27 mouse cellular contexts compared by ENCODE assay signal in genomic region chr1:190123404-190123803, GRCm38 (mm10). TPM values are rescaled to one million over a fixed set of nuclear protein-coding genes. Genes with fewer than 3 reads are reported as not detected.
DNase-seq lines count a peak whose midpoint lies in the region; ATAC-seq and TF ChIP-seq lines count a peak whose summit lies in the region.
"Had no signal": no experiment of that assay in that cellular context is flagged by ENCODE, and none has a peak within 500 bp of the region (broad histone marks: within the 10 kb centered on the region; RNA-seq: fewer than 3 reads in every experiment).

No protein-coding gene starts in this region.

- H3K9ac ChIP-seq in heart, embryonic 14.5 days (ENCODE audit: low read length): no peak overlapping the region
- no peak overlapping the region for H3K9ac ChIP-seq in heart, embryonic 11.5 days (ENCODE audit: low read depth, low read length)
- no peak overlapping the region for H3K9ac ChIP-seq in heart, postnatal 0 days (replicated peaks; ENCODE audit: low read depth, low read length)
- H3K9ac ChIP-seq: embryonic facial prominence, embryonic 13.5 days; forebrain, embryonic 12.5 days; forebrain, embryonic 15.5 days; hindbrain, embryonic 14.5 days had no signal

- WGBS in heart, embryonic 10.5 days: 67% methylated on average over 13 of the region's 13 CpGs
- WGBS in heart, embryonic 14.5 days: 40% methylated on average over 13 of the region's 13 CpGs
- 61% methylated on average over 13 of the region's 13 CpGs for WGBS in heart, embryonic 11.5 days (ENCODE audit: insufficient replicate concordance)
- 48% methylated on average over 13 of the region's 13 CpGs for WGBS in heart, postnatal 0 days

- TF ChIP-seq EP300 in heart, postnatal 0 days (IDR thresholded peaks at IDR 0.05; ENCODE audit: low read depth): no peak

- H3K4me1 ChIP-seq in heart, embryonic 10.5 days: peaks cover 44% of the 10 kb centered on the region
- peaks cover 28 to 43% of the 10 kb centered on the region in 2 experiments for H3K4me1 ChIP-seq in heart, embryonic 14.5 days (ENCODE audit: control insufficient read depth in 2 of 2, insufficient read depth in 2 of 2, low read length in 2 of 2)
- peaks cover 17% of the 10 kb centered on the region for H3K4me1 ChIP-seq in heart, embryonic 11.5 days (ENCODE audit: control insufficient read depth, insufficient read depth, low read length)
- H3K4me1 ChIP-seq in heart, postnatal 0 days (ENCODE audit: control insufficient read depth, insufficient read depth): peaks cover 36% of the 10 kb centered on the region
- H3K4me1 ChIP-seq: embryonic facial prominence, embryonic 13.5 days had no signal

- no peak overlapping the region for H3K4me3 ChIP-seq in heart, embryonic 10.5 days
- H3K4me3 ChIP-seq in heart, embryonic 14.5 days (ENCODE audit: control insufficient read depth in 1 of 2, insufficient read depth in 1 of 2, low read depth in 1 of 2, low read length in 2 of 2): no peak overlapping the region
- H3K4me3 ChIP-seq in heart, embryonic 11.5 days (ENCODE audit: low read depth, low read length): no peak overlapping the region
- H3K4me3 ChIP-seq in heart, postnatal 0 days (ENCODE audit: low read depth, low read length): no peak overlapping the region
- H3K4me3 ChIP-seq: embryonic facial prominence, embryonic 10.5 days; embryonic facial prominence, embryonic 13.5 days; erythroblast, embryonic 14.5 days; forebrain, embryonic 12.5 days; forebrain, embryonic 15.5 days had no signal

- peak overlapping the region; percentile 64 for H3K27ac ChIP-seq in heart, embryonic 10.5 days
- H3K27ac ChIP-seq in heart, embryonic 14.5 days (replicated peaks in 1 of 2; ENCODE audit: control insufficient read depth in 1 of 2, insufficient read depth in 1 of 2, low read depth in 2 of 2, low read length in 2 of 2): peak overlapping the region; percentile 82 to 84
- H3K27ac ChIP-seq in heart, embryonic 11.5 days (ENCODE audit: low read depth, low read length): no peak overlapping the region
- H3K27ac ChIP-seq in heart, postnatal 0 days (ENCODE audit: low read depth): peak overlapping the region; percentile 74
- H3K27ac ChIP-seq: embryonic facial prominence, embryonic 10.5 days; embryonic facial prominence, embryonic 13.5 days; forebrain, embryonic 12.5 days; forebrain, embryonic 15.5 days; hindbrain, embryonic 14.5 days; hindbrain, postnatal 0 days had no signal

- intact Hi-C loops in heart, postnatal 36 days (cut with DNase I): loop anchor here (10.0 kb wide), 1 partner anchor 571 kb away; no protein-coding TSS in a partner anchor

- H3K27me3 ChIP-seq in heart, embryonic 10.5 days (ENCODE audit: insufficient read depth, poor library complexity, severe bottlenecking): no peaks in the 10 kb centered on the region
- H3K27me3 ChIP-seq in heart, embryonic 14.5 days (ENCODE audit: control insufficient read depth, insufficient read depth, low read length): no peaks in the 10 kb centered on the region
- no peaks in the 10 kb centered on the region for H3K27me3 ChIP-seq in heart, embryonic 11.5 days (ENCODE audit: control insufficient read depth, insufficient read depth, low read length)
- H3K27me3 ChIP-seq in heart, postnatal 0 days (ENCODE audit: control insufficient read depth, insufficient read depth, low read length): no peaks in the 10 kb centered on the region
- H3K27me3 ChIP-seq: forebrain, embryonic 15.5 days had no signal

- no peak overlapping the region; the same call in 1 of the 2 replicates for H3K4me2 ChIP-seq in heart, embryonic 14.5 days (ENCODE audit: low read length)
- no peak overlapping the region for H3K4me2 ChIP-seq in heart, embryonic 11.5 days
- H3K4me2 ChIP-seq in heart, postnatal 0 days (ENCODE audit: low read depth, low read length): no peak overlapping the region
- H3K4me2 ChIP-seq: embryonic facial prominence, embryonic 13.5 days; forebrain, embryonic 12.5 days; forebrain, embryonic 15.5 days; hindbrain, embryonic 14.5 days had no signal

- ATAC-seq in heart, embryonic 14.5 days (ENCODE audit: insufficient number of reproducible peaks, insufficient read depth, low FRiP score, low read depth): 0 out of 2 replicates have a peak, but pooled peaks have one; percentile 36
- no peak for ATAC-seq in heart, embryonic 11.5 days (replicated peaks; ENCODE audit: insufficient number of reproducible peaks, low FRiP score, low TSS enrichment)
- peak; percentile 50 for ATAC-seq in heart, postnatal 0 days (ENCODE audit: insufficient read depth, low read depth)
- ATAC-seq: activated CD4-positive, CD25-positive, alpha-beta regulatory T cell, adult 4 months; forebrain, embryonic 15.5 days; hindbrain, postnatal 0 days; inflammation-experienced regulatory T-cells, adult 6 months; intestine, embryonic 16.5 days had no signal

- no peaks in the 10 kb centered on the region for H3K9me3 ChIP-seq in heart, embryonic 10.5 days
- no peaks in the 10 kb centered on the region for H3K9me3 ChIP-seq in heart, embryonic 14.5 days (ENCODE audit: control insufficient read depth, low read length)
- H3K9me3 ChIP-seq in heart, embryonic 11.5 days (replicated peaks; ENCODE audit: control insufficient read depth, low read length): no peaks in the 10 kb centered on the region
- H3K9me3 ChIP-seq in heart, postnatal 0 days (replicated peaks; ENCODE audit: control insufficient read depth, low read length): no peaks in the 10 kb centered on the region
- H3K9me3 ChIP-seq: embryonic facial prominence, embryonic 10.5 days; embryonic facial prominence, embryonic 13.5 days; forebrain, embryonic 12.5 days; forebrain, embryonic 15.5 days had no signal

- TF ChIP-seq CTCF in heart, postnatal 0 days (IDR thresholded peaks at IDR 0.05; ENCODE audit: low read depth): no peak

- H3K36me3 ChIP-seq in heart, embryonic 10.5 days: peaks cover 36% of the 10 kb centered on the region; the same call in 1 of the 2 replicates
- peaks cover 45% of the 10 kb centered on the region for H3K36me3 ChIP-seq in heart, embryonic 14.5 days (ENCODE audit: control insufficient read depth, insufficient read depth, low read length)
- no peaks in the 10 kb centered on the region for H3K36me3 ChIP-seq in heart, embryonic 11.5 days (ENCODE audit: control insufficient read depth, insufficient read depth, low read length)
- H3K36me3 ChIP-seq in heart, postnatal 0 days (replicated peaks; ENCODE audit: control insufficient read depth, insufficient read depth, low read length): peaks cover 20% of the 10 kb centered on the region
- H3K36me3 ChIP-seq: embryonic facial prominence, embryonic 10.5 days; embryonic facial prominence, embryonic 13.5 days; forebrain, embryonic 15.5 days had no signal

- DNase-seq in heart, embryonic 10.5 days (ENCODE audit: low spot score): no peak
- DNase-seq in heart, adult 8-10 months (ENCODE audit: low spot score): no peak
- peak; percentile 53 for DNase-seq in heart, postnatal 0 days (ENCODE audit: low spot score)
- DNase-seq in heart, postnatal 36 days: no peak
- DNase-seq: adrenal gland, adult 8-10 months; adrenal gland, postnatal 25 days; cerebellum, adult 11-12 months; cerebellum, adult 8-10 months; cerebellum, postnatal 10 days; cerebellum, postnatal 36 days; embryo, embryonic 11 days; gastrocnemius, postnatal 25 days; heart, postnatal 14 days; kidney, adult 18-20 months; kidney, adult 9 months had no signal

RNA-seq across cellular contexts. Expression of gene Prox1, which starts 47.1 kb away (rescaled TPM):
- 13.3 and 17.3 TPM in 2 replicates for polyA plus RNA-seq in heart, embryonic 10.5 days (2016; fragmentation: Nextera tagmentation; extraction: Ambion mirVana)
- total RNA-seq in heart, adult 8-10 months (2022): 10 to 100 TPM; 42.2 to 58.7 (median 51.7) TPM
- 21.0 and 21.7 TPM in 2 replicates for polyA plus RNA-seq in heart, embryonic 14.5 days (2014; fragmentation: Nextera tagmentation; extraction: Ambion mirVana)
- 12.6 and 17.9 TPM in 2 replicates for polyA plus RNA-seq in heart, embryonic 11.5 days (2014; fragmentation: Nextera tagmentation; extraction: Ambion mirVana)
- total RNA-seq in heart, postnatal 0 days (2014; rRNA removed; ENCODE audit: low replicate concordance): 23.1 and 31.5 TPM in 2 replicates
- 17.3 and 17.8 TPM in 2 replicates for polyA plus RNA-seq in heart, postnatal 0 days (2015; fragmentation: Nextera tagmentation; extraction: Ambion mirVana)
- 10 to 100 TPM; 38.8 to 57.1 TPM for total RNA-seq in heart, postnatal 36 days (2021)
